Mouse (Mus musculus) CH12.LX (cell line): Measurements from ENCODE around the gene Acaa1a.

Source experiments
- CTCF ChIP-seq, 2 experiments: IDR thresholded peaks in 1 of 2; conservative IDR thresholded peaks in 1 of 2; 2 replicates each; pipeline ENCODE4 v1.5.1; 2011 to 2012; ENCODE audit warnings: low read depth in 2 of 2, low read length in 2 of 2, improper control_type of control experiment in 1 of 2, inconsistent platforms in 1 of 2, mild to moderate bottlenecking in 1 of 2, moderate library complexity in 1 of 2
- E2F4 ChIP-seq: IDR thresholded peaks from 2 replicates; pipeline ENCODE4 v1.6.1; 2011; ENCODE audit warnings: low read depth, low read length, improper control_type of control experiment; ENCODE audit not compliant: insufficient replicate concordance
- EP300 ChIP-seq: IDR thresholded peaks from 2 replicates; pipeline ENCODE4 v1.6.1; 2011; ENCODE audit warnings: low read length, improper control_type of control experiment
- JUN ChIP-seq: IDR thresholded peaks from 2 replicates; pipeline ENCODE4 v1.6.1; 2011; ENCODE audit warnings: low read depth, mild to moderate bottlenecking, low read length, improper control_type of control experiment, moderate library complexity; ENCODE audit not compliant: insufficient read depth
- MAFK ChIP-seq: IDR thresholded peaks from 2 replicates; pipeline ENCODE4 v1.6.1; 2011; ENCODE audit warnings: low read length, improper control_type of control experiment; ENCODE audit not compliant: insufficient replicate concordance
- MAZ ChIP-seq: IDR thresholded peaks from 2 replicates; pipeline ENCODE4 v1.6.1; 2012; ENCODE audit warnings: low read depth, mild to moderate bottlenecking, inconsistent platforms, low read length, improper control_type of control experiment, moderate library complexity
- MYC ChIP-seq: IDR thresholded peaks from 2 replicates; pipeline ENCODE4 v1.6.1; 2011; ENCODE audit warnings: low read depth, mild to moderate bottlenecking, improper control_type of control experiment, low read length
- POLR2A ChIP-seq: IDR thresholded peaks from 2 replicates; pipeline ENCODE4 v1.6.1; 2011; ENCODE audit warnings: low read depth, mild to moderate bottlenecking, improper control_type of control experiment, low read length
- RAD21 ChIP-seq: IDR thresholded peaks from 2 replicates; pipeline ENCODE4 v1.6.1; 2011; ENCODE audit warnings: low read depth, mild to moderate bottlenecking, low read length, improper control_type of control experiment, moderate library complexity
- TBP ChIP-seq: conservative IDR thresholded peaks from 2 replicates; pipeline ENCODE4 v1.6.1; 2011; ENCODE audit warnings: low read depth, low read length, improper control_type of control experiment

DNA sequence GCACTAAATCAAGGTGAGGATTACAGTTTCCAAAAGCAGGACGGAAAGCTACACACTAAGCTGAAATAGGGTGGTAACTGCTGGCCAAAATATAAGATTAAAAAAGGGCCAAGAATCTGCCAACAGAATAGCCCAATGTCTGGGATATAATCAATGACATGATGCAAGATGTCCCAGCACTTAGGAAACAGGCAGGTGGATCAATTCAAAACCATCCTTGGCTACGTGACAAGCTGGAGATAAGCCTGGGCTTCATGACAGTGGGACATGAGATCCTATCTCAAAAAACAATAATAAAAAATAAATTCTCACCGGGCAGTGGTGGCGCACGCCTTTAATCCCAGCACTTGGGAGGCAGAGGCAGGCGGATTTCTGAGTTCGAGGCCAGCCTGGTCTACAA is 33.6 kb upstream of the Acaa1a start:
- TF ChIP-seq CTCF (conservative IDR thresholded peaks at IDR 0.05 in 1 of 2, IDR thresholded peaks at IDR 0.05 in 1 of 2; ENCODE audit: low read depth in 2 of 2, low read length in 2 of 2) (no peak), POLR2A (no peak), TBP (no peak), MYC (no peak), JUN (no peak), RAD21 (no peak), EP300 (no peak), MAFK (no peak), E2F4 (no peak), MAZ (no peak)
